Mouse (Mus musculus) erythroblast, embryonic 14.5 days (primary cell): Measurements from ENCODE around the gene Daam1.

Source experiments
- GATA1 ChIP-seq: IDR thresholded peaks from 2 replicates; pipeline ENCODE4 v1.6.1; 2012; ENCODE audit warnings: low read length, inconsistent platforms, mixed read lengths
- TAL1 ChIP-seq: IDR thresholded peaks from 3 replicates; pipeline ENCODE4 v1.6.1; 2012; ENCODE audit warnings: low read length, inconsistent platforms, mixed read lengths

GRCm38 (mm10) chr12:71831258-71832087, 595 bp downstream of the Daam1 start:
- TF ChIP-seq GATA1 (peak; percentile 35; the same call in 1 of the 2 replicates), TAL1 (peak; percentile 29; the same call in 1 of the 3 replicates)
